Mouse (Mus musculus) myocyte (in vitro differentiated cells): ENCODE results near the gene Gas6. TPM values are rescaled to one million over a fixed set of nuclear protein-coding genes. Genes with fewer than 3 reads are reported as not detected.

Experiments
- H3K27me3 ChIP-seq: one replicate; pipeline ENCODE4 v1.6.1; 2011; ENCODE audit not compliant: control insufficient read depth, insufficient read depth, insufficient read length
- H3K36me3 ChIP-seq: one replicate; pipeline ENCODE4 v1.6.1; 2011; ENCODE audit not compliant: control insufficient read depth, insufficient read depth
- H3K4me2 ChIP-seq: one replicate; pipeline ENCODE4 v1.6.1; 2011; ENCODE audit warnings: low read depth, control low read depth
- H3K4me3 ChIP-seq: one replicate; pipeline ENCODE4 v1.5.1; 2011; ENCODE audit warnings: mild to moderate bottlenecking, control low read depth, moderate library complexity
- H3K79me2 ChIP-seq: one replicate; pipeline ENCODE4 v1.6.1; 2011; ENCODE audit not compliant: control insufficient read depth, insufficient read depth
- H3ac ChIP-seq: one replicate; pipeline ENCODE4 v1.6.1; 2011; ENCODE audit not compliant: control insufficient read depth, insufficient read length
- CEBPB ChIP-seq: IDR thresholded peaks from 2 replicates; pipeline ENCODE4 v1.6.1; 2011; ENCODE audit warnings: mild to moderate bottlenecking, moderate library complexity; ENCODE audit not compliant: poor library complexity, insufficient read depth, severe bottlenecking
- E2F4 ChIP-seq: IDR thresholded peaks from one replicate; pipeline ENCODE4 v1.6.1; 2011; ENCODE audit warnings: mild to moderate bottlenecking, control low read depth, moderate library complexity; ENCODE audit not compliant: insufficient read depth
- MAX ChIP-seq: IDR thresholded peaks from one replicate; pipeline ENCODE4 v1.6.1; 2011; ENCODE audit warnings: low read depth, mild to moderate bottlenecking, control low read depth
- MYOD1 ChIP-seq, 3 experiments: IDR thresholded peaks; one replicate each; pipeline ENCODE4 v1.6.1; 2011; ENCODE audit warnings: control low read depth in 2 of 3, low read depth in 2 of 3, mild to moderate bottlenecking in 2 of 3, moderate library complexity in 1 of 3; ENCODE audit not compliant: insufficient read length in 2 of 3, control insufficient read depth in 1 of 3
- MYOG ChIP-seq, 3 experiments: IDR thresholded peaks; one replicate each; pipeline ENCODE4 v1.6.1; 2011; ENCODE audit warnings: control low read depth in 2 of 3, low read depth in 2 of 3, mild to moderate bottlenecking in 2 of 3; ENCODE audit not compliant: insufficient read length in 2 of 3, control insufficient read depth in 1 of 3, insufficient read depth in 1 of 3
- POLR2A ChIP-seq: IDR thresholded peaks from one replicate; pipeline ENCODE4 v1.6.1; 2011; ENCODE audit warnings: low read depth, mild to moderate bottlenecking, control low read depth, moderate library complexity; ENCODE audit not compliant: insufficient read length
- POLR2AphosphoS2 ChIP-seq: IDR thresholded peaks from one replicate; pipeline ENCODE4 v1.6.1; 2011; ENCODE audit warnings: low read depth, control low read depth; ENCODE audit not compliant: insufficient read length
- REST ChIP-seq: IDR thresholded peaks from one replicate; pipeline ENCODE4 v1.6.1; 2011; ENCODE audit warnings: mild to moderate bottlenecking, control low read depth, moderate library complexity; ENCODE audit not compliant: insufficient read depth, insufficient read length
- SRF ChIP-seq: IDR thresholded peaks from one replicate; pipeline ENCODE4 v1.6.1; 2011; ENCODE audit warnings: low read depth; ENCODE audit not compliant: control insufficient read depth, insufficient read length
- TCF12 ChIP-seq: IDR thresholded peaks from one replicate; pipeline ENCODE4 v1.6.1; 2011; ENCODE audit warnings: mild to moderate bottlenecking, control low read depth; ENCODE audit not compliant: poor library complexity, insufficient read depth, severe bottlenecking
- TCF3 ChIP-seq: IDR thresholded peaks from one replicate; pipeline ENCODE4 v1.6.1; 2011; ENCODE audit warnings: low read depth, control low read depth; ENCODE audit not compliant: insufficient read length
- USF1 ChIP-seq: IDR thresholded peaks from one replicate; pipeline ENCODE4 v1.6.1; 2011; ENCODE audit warnings: low read depth, mild to moderate bottlenecking, control low read depth, moderate library complexity
- polyA plus RNA-seq: library from polyadenylated mRNA; unstranded; fragments of >200 nt; fragmentation: generic; extraction: Trizol; gene quantifications from one replicate; pipeline ENCODE4 v1.2.1, GENCODE M21; 2012; ENCODE audit warnings: missing spikeins

The Gas6 gene
- polyA plus RNA-seq, 1 experiment = 0.50 TPM

GRCm38 (mm10) chr8:13419111-13419639, 75.1 kb downstream of the Gas6 start:
- H3K79me2 ChIP-seq = no peaks in the 10 kb centered on the region
- H3K27me3 ChIP-seq = peaks cover 24% of the 10 kb centered on the region
- H3K4me2 ChIP-seq = no peak overlapping the region
- TF ChIP-seq TCF3 = no peak
- TF ChIP-seq CEBPB = no peak
- no peak for TF ChIP-seq E2F4
- TF ChIP-seq USF1 = no peak
- no peak for TF ChIP-seq POLR2A
- TF ChIP-seq TCF12 = no peak
- TF ChIP-seq REST = no peak
- TF ChIP-seq MAX = no peak
- TF ChIP-seq MYOD1 (IDR thresholded peaks at IDR 0.05; ENCODE audit: control insufficient read depth in 1 of 3, insufficient read length in 2 of 3, low read depth in 2 of 3) = no peak
- no peak for TF ChIP-seq SRF
- no peak for TF ChIP-seq MYOG (IDR thresholded peaks at IDR 0.05; ENCODE audit: control insufficient read depth in 1 of 3, insufficient read depth in 1 of 3, insufficient read length in 2 of 3, low read depth in 2 of 3)
- TF ChIP-seq POLR2AphosphoS2 = no peak
- H3K4me3 ChIP-seq = no peak overlapping the region
- H3K36me3 ChIP-seq = no peaks in the 10 kb centered on the region
- no peak overlapping the region for H3ac ChIP-seq

- Histone ChIP-seq H3K36me3 (no peaks in the 10 kb centered on the region), H3K4me2 (no peak overlapping the region), H3K79me2 (no peaks in the 10 kb centered on the region), H3K27me3 (peaks cover 32% of the 10 kb centered on the region), H3ac (no peak overlapping the region), H3K4me3 (no peak overlapping the region)
- TF ChIP-seq TCF12 (no peak), POLR2A (no peak), POLR2AphosphoS2 (no peak), MYOD1 (IDR thresholded peaks at IDR 0.05; ENCODE audit: control insufficient read depth in 1 of 3, insufficient read length in 2 of 3, low read depth in 2 of 3) (no peak), SRF (no peak), TCF3 (no peak), MYOG (IDR thresholded peaks at IDR 0.05; ENCODE audit: control insufficient read depth in 1 of 3, insufficient read depth in 1 of 3, insufficient read length in 2 of 3, low read depth in 2 of 3) (no peak), USF1 (no peak), REST (no peak), CEBPB (no peak), MAX (no peak), E2F4 (no peak)
Measured at GRCm38 (mm10) chr8:13415879-13416278, 78.4 kb downstream of the Gas6 start.

Other genes starting within 250 kb of the Gas6 start
- gene Adprhl1, start 240.3 kb downstream of the Gas6 start, polyA plus RNA-seq = 17.8 TPM
- gene Dcun1d2, start 206.4 kb downstream of the Gas6 start, polyA plus RNA-seq = 15.3 TPM
- 28.2 TPM for gene Tmco3, start 206.3 kb downstream of the Gas6 start, polyA plus RNA-seq
- gene Tfdp1, start 155.7 kb downstream of the Gas6 start, polyA plus RNA-seq = 40.8 TPM
- gene Atp4b, start 97.7 kb downstream of the Gas6 start, polyA plus RNA-seq = not detected
- gene Grk1, start 89.4 kb downstream of the Gas6 start, polyA plus RNA-seq = under 0.01 TPM
- not detected for gene Tmem255b, start 59.3 kb downstream of the Gas6 start, polyA plus RNA-seq
- gene 1700029H14Rik, start 68.0 kb upstream of the Gas6 start, polyA plus RNA-seq = not detected
- 39.6 TPM for gene Rasa3, start 183.1 kb upstream of the Gas6 start, polyA plus RNA-seq
- 0.02 TPM for gene Cfap97d2, start 211.4 kb upstream of the Gas6 start, polyA plus RNA-seq